Mouse (Mus musculus) kidney, adult 2 months (tissue): ENCODE measurements around the gene Olfr1250. TPM values are rescaled to one million over a fixed set of nuclear protein-coding genes. Genes with fewer than 3 reads are reported as not detected.
"Not testable (repeated sequence)": the region's sequence is repeated elsewhere in the genome, so short reads cannot be mapped to it uniquely, and the experiment has no call there.

Experiments used
- DNase-seq: peaks from one replicate; pipeline ENCODE4 v3.0.0; 2021
- H3K27ac ChIP-seq: fragments of 200-500 bp; 2 replicates; pipeline ENCODE4 v1.5.1; 2012; ENCODE audit warnings: low read depth, low read length, control low read depth, inconsistent platforms; ENCODE audit not compliant: insufficient read depth
- H3K27me3 ChIP-seq: fragments of 200-500 bp; replicated peaks from 2 replicates; pipeline ENCODE4 v1.6.1; 2012; ENCODE audit warnings: mild to moderate bottlenecking, moderate library complexity, low read length, inconsistent platforms; ENCODE audit not compliant: control insufficient read depth, insufficient read depth
- H3K36me3 ChIP-seq: fragments of 200-500 bp; 2 replicates; pipeline ENCODE4 v1.6.1; 2012; ENCODE audit warnings: mild to moderate bottlenecking, moderate library complexity, low read length, inconsistent platforms; ENCODE audit not compliant: control insufficient read depth, insufficient read depth
- H3K4me1 ChIP-seq: fragments of 200-500 bp; 2 replicates; pipeline ENCODE4 v1.6.1; 2011; ENCODE audit warnings: low read length; ENCODE audit not compliant: control insufficient read depth, insufficient read depth
- H3K4me3 ChIP-seq: fragments of 200-500 bp; 2 replicates; pipeline ENCODE4 v1.5.1; 2011; ENCODE audit warnings: mild to moderate bottlenecking, low read depth, low read length, control low read depth; ENCODE audit not compliant: insufficient read depth
- CTCF ChIP-seq: fragments of 200-500 bp; conservative IDR thresholded peaks from 2 replicates; pipeline ENCODE4 v1.5.1; 2011; ENCODE audit warnings: low read depth, mild to moderate bottlenecking, control low read depth, low read length, moderate library complexity, mixed read lengths; ENCODE audit not compliant: insufficient read depth, insufficient read length
- POLR2A ChIP-seq: fragments of 200-500 bp; IDR thresholded peaks from one replicate; pipeline ENCODE4 v1.6.1; 2011; ENCODE audit warnings: low read depth, low read length, control low read depth
- WGBS: fragments of 180-500 bp; shearing (Covaris S2); methylation state at CpG from one replicate; pipeline ENCODE4 v1.1.7; 2018; 5-methylcytosine and 5-hydroxymethylcytosine counted together
- polyA plus RNA-seq: library from polyadenylated mRNA; depleted of rRNA; stranded (reverse); fragments of >200 nt; gene quantifications from 2 replicates; pipeline ENCODE4 v1.2.3, GENCODE M21; 2012; rRNA removed

Gene Olfr1250
- polyA plus RNA-seq = not detected in 2 replicates

DNA sequence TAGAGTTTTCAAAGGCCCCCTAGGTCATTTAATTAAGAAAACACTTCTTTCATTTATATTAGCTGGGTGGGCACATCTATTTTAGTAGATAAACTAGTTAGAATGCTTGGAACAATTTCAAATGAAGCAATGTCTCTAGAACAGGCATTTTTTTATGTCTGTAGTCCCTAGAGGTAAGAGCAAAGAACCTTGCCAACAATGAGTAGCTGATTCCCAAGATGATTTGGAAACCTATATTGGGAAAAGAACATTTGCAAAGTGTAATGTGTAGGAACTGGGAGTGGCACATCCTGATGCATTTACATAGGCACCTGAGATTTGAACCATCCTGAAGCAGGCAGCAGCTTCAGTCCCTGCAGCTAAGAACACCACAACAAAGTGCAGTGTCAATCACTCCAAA lies at the start of gene Olfr1250:
TSS of gene Olfr1250 (minus strand) at position 101 of the 400 bp plus-strand sequence.
- Histone ChIP-seq H3K4me3 (no peak within 1 kb of the TSS), H3K27ac (no peak within 1 kb of the TSS), H3K4me1 (no peaks in the 10 kb centered on the region), H3K27me3 (no peaks in the 10 kb centered on the region), H3K36me3 (no peaks in the 10 kb centered on the region)
- TF ChIP-seq POLR2A = no peak
- TF ChIP-seq CTCF = no peak
- no peak for DNase-seq

DNA sequence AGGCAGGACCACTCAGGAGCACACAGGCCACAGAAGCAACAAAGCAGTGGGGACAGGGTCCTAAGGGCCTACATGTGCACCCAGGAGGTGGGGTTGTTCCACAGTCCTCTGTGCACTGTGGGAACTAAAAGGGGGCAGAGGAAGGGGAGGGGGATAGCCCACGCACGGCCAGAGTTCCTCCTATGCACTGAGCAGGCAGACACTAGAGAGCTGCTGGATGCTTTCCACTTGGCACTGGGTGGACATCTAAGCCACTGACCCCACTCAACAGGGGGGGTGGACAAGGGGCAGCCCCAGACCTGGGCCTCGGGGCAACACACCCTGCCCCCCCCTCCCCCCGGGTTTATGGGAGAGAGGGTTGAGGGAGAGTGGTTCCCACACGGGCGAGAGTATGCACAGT lies 30.7 kb upstream of the Olfr1250 start:
- H3K36me3 ChIP-seq = no peaks in the 10 kb centered on the region
- WGBS = 83% methylated on average over 6 of the region's 6 CpGs
- no peak overlapping the region for H3K27ac ChIP-seq
- TF ChIP-seq POLR2A (no peak), CTCF (no peak)
- H3K4me1 ChIP-seq = no peaks in the 10 kb centered on the region
- no peak overlapping the region for H3K4me3 ChIP-seq
- DNase-seq = no peak
- no peaks in the 10 kb centered on the region for H3K27me3 ChIP-seq

DNA sequence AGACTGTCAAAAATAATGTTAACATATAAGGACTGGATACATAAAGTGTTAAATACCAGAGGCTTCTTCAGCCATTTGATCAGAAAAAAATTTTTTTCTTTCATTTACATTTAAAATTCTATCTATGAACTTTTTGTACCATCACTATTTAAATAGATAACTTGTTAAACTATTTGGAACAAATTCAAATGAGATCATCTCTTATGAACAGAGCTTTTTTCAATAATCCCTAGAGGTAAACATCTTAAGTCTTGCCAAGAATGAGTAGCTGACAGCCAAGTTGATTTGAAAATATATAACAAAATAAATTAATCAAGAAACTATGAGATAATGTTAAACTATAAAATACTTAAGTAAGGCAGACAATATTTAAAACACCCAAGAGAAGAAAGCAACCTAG lies 10.6 kb upstream of the Olfr1250 start, which contains the start of gene Olfr1251:
TSS of gene Olfr1251 (minus strand) at position 101 of the 400 bp plus-strand sequence.
- Histone ChIP-seq H3K4me1 (no peaks in the 10 kb centered on the region), H3K4me3 (no peak within 1 kb of the TSS), H3K27ac (no peak within 1 kb of the TSS), H3K27me3 (no peaks in the 10 kb centered on the region), H3K36me3 (no peaks in the 10 kb centered on the region)
- no peak for TF ChIP-seq POLR2A
- no peak for TF ChIP-seq CTCF
- no peak for DNase-seq

DNA sequence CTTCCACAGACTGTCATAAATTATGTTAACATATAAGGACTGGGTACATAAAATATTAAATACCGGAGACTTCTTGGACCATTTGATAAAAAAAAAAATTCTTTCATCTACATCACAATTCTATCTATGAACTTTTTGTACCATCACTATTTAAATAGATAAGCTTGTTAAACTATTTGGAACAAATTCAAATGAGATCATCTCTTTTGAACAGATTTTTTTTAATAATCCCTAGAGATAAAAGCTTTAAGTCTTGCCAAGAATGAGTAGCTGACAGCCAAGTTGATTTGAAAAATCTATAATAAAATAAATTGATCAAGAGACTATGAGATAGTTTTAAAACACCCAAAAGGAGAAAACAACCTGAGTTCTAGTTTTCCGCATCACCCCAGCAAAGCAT lies 26.4 kb downstream of the Olfr1250 start, which contains the start of gene Olfr1249:
TSS of gene Olfr1249 (minus strand) at position 101 of the 400 bp plus-strand sequence.
- Histone ChIP-seq H3K4me1 (no peaks in the 10 kb centered on the region), H3K27ac (no peak within 1 kb of the TSS), H3K36me3 (no peaks in the 10 kb centered on the region), H3K27me3 (no peaks in the 10 kb centered on the region; the same call in 1 of the 2 replicates), H3K4me3 (no peak within 1 kb of the TSS)
- TF ChIP-seq CTCF = no peak
- no peak for TF ChIP-seq POLR2A
- 80% methylated on average over 2 of the region's 2 CpGs for WGBS
- no peak for DNase-seq

DNA sequence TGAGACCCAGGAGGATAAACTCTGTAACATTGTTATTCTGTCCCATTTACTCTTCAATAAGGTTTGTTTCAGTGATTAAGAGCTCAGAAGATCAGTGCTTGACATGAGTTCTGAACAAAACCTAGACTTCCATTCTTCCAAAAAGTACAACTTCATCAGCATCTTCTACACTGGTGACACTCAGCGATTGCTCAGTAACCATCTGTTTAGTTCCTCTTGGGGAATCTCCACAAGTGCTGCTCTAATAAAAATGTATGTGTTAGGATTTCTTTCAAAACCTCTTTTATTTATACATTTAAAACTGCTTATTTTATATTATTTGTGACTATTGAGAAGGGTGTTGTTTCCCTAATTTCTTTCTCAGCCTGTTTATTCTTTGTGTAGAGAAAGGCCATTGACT lies 43.1 kb downstream of the Olfr1250 start, which contains the start of gene Olfr1248:
TSS of gene Olfr1248 (minus strand) at position 101 of the 400 bp plus-strand sequence.
- H3K27ac ChIP-seq, H3K4me3 ChIP-seq, H3K4me1 ChIP-seq, DNase-seq, H3K36me3 ChIP-seq, H3K27me3 ChIP-seq: not testable (repeated sequence)
- 88% methylated on average over 1 of the region's 1 CpGs for WGBS

DNA sequence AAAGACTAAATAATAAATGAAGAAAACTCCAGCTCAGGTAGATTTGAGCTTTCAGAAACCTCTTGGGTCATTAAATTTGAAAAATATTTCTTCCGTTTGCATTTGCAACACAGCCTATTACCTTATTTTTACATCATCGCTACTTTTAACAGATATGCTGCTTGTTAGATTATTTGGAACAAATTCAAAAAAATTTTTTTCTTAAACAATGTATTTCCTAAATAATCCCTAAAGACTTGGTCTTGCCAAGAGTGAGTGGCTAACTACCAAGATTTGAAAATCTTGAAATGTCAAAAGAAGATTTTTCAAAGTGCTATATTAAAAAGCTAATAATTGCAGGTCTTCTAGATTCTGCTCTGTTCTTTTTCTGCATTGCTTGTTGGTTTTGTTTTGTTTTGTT lies 47.2 kb downstream of the Olfr1250 start, which contains the start of gene Olfr1247:
TSS of gene Olfr1247 (minus strand) at position 101 of the 400 bp plus-strand sequence.
- no peak for TF ChIP-seq POLR2A
- TF ChIP-seq CTCF = no peak
- 87% methylated on average over 2 of the region's 2 CpGs for WGBS
- Histone ChIP-seq H3K27me3 (no peaks in the 10 kb centered on the region), H3K27ac (no peak within 1 kb of the TSS), H3K4me1 (no peaks in the 10 kb centered on the region), H3K4me3 (no peak within 1 kb of the TSS), H3K36me3 (no peaks in the 10 kb centered on the region)
- no peak for DNase-seq

Other genes with a start within 250 kb of the Olfr1250 start
- not detected in 2 replicates for gene Olfr1239, start 241.1 kb downstream of the Olfr1250 start, polyA plus RNA-seq
- gene Olfr1240, start 218.5 kb downstream of the Olfr1250 start, polyA plus RNA-seq = not detected in 2 replicates
- not detected in 2 replicates for gene Olfr1241, start 174.3 kb downstream of the Olfr1250 start, polyA plus RNA-seq
- not detected in 2 replicates for gene Olfr1242, start 163.1 kb downstream of the Olfr1250 start, polyA plus RNA-seq
- gene Olfr1243, start 130.0 kb downstream of the Olfr1250 start, polyA plus RNA-seq = not detected in 2 replicates
- gene Olfr1245, start 83.0 kb downstream of the Olfr1250 start, polyA plus RNA-seq = not detected in 2 replicates
- gene Olfr1246, start 68.3 kb downstream of the Olfr1250 start, polyA plus RNA-seq = not detected in 2 replicates
- not detected in 2 replicates for gene Olfr1247, start 47.3 kb downstream of the Olfr1250 start, polyA plus RNA-seq
- gene Olfr1248, start 43.2 kb downstream of the Olfr1250 start, polyA plus RNA-seq = not detected in 2 replicates
- gene Olfr1249, start 26.5 kb downstream of the Olfr1250 start, polyA plus RNA-seq = not detected in 2 replicates
- not detected in 2 replicates for gene Olfr1251, start 10.5 kb upstream of the Olfr1250 start, polyA plus RNA-seq
- not detected in 2 replicates for gene Olfr1252, start 63.5 kb upstream of the Olfr1250 start, polyA plus RNA-seq
- not detected in 2 replicates for gene Olfr1253, start 95.6 kb upstream of the Olfr1250 start, polyA plus RNA-seq
- gene Olfr1254, start 132.2 kb upstream of the Olfr1250 start, polyA plus RNA-seq = not detected in 2 replicates
- gene Olfr1255, start 150.6 kb upstream of the Olfr1250 start, polyA plus RNA-seq = not detected in 2 replicates
- gene Olfr1256, start 180.1 kb upstream of the Olfr1250 start, polyA plus RNA-seq = not detected in 2 replicates
- gene Olfr48, start 186.7 kb upstream of the Olfr1250 start, polyA plus RNA-seq = not detected in 2 replicates
- not detected in 2 replicates for gene Olfr1257, start 217.0 kb upstream of the Olfr1250 start, polyA plus RNA-seq